Mouse (Mus musculus) olfactory bulb, adult 2 months (tissue): ENCODE data around the gene Ttll9. TPM values are rescaled to one million over a fixed set of nuclear protein-coding genes. Genes with fewer than 3 reads are reported as not detected.

Experiments
- H3K27ac ChIP-seq: fragments of 200-500 bp; 2 replicates; pipeline ENCODE4 v1.5.1; 2012; ENCODE audit warnings: low read depth, low read length; ENCODE audit not compliant: insufficient read depth
- H3K4me1 ChIP-seq: fragments of 200-500 bp; 2 replicates; pipeline ENCODE4 v1.6.1; 2012; ENCODE audit warnings: low read length; ENCODE audit not compliant: control insufficient read depth, insufficient read depth
- H3K4me3 ChIP-seq: fragments of 200-500 bp; 2 replicates; pipeline ENCODE4 v1.5.1; 2012; ENCODE audit warnings: mild to moderate bottlenecking, low read depth, low read length, moderate library complexity; ENCODE audit not compliant: insufficient read depth
- CTCF ChIP-seq: fragments of 200-500 bp; IDR thresholded peaks from 2 replicates; pipeline ENCODE4 v1.5.1; 2012; ENCODE audit warnings: low read depth, mild to moderate bottlenecking, low read length, moderate library complexity; ENCODE audit not compliant: insufficient read depth
- POLR2A ChIP-seq: fragments of 200-500 bp; IDR thresholded peaks from 2 replicates; pipeline ENCODE4 v1.6.1; 2012; ENCODE audit warnings: mild to moderate bottlenecking, low read depth, low read length, moderate library complexity; ENCODE audit not compliant: insufficient read depth
- WGBS: fragments of 180-500 bp; shearing (Covaris S2); methylation state at CpG from one replicate; pipeline ENCODE4 v1.1.7; 2018; 5-methylcytosine and 5-hydroxymethylcytosine counted together
- polyA plus RNA-seq: library from polyadenylated mRNA; stranded (reverse); fragments of >200 nt; gene quantifications from 2 replicates; pipeline ENCODE4 v1.2.4, GENCODE M21; 2012; ENCODE audit warnings: low replicate concordance; ENCODE audit not compliant: missing spikeins, insufficient read depth, insufficient read length

The Ttll9 gene
- polyA plus RNA-seq, 1 experiment: not detected

- Histone ChIP-seq H3K4me3 (no peak overlapping the region), H3K27ac (no peak overlapping the region), H3K4me1 (peaks cover 9% of the 10 kb centered on the region)
- TF ChIP-seq POLR2A (no peak), CTCF (peak; percentile 15; the same call in 1 of the 2 replicates)
- 20% methylated on average over 4 of the region's 4 CpGs for WGBS
Observed at GRCm38 (mm10) chr2:152939846-152940245, 22.4 kb upstream of the Ttll9 start.

GRCm38 (mm10) chr2:152941106-152941505 is 21.2 kb upstream of the Ttll9 start:
- TF ChIP-seq CTCF (no peak), POLR2A (no peak)
- WGBS: 70% methylated on average over 6 of the region's 6 CpGs
- no peak overlapping the region for H3K27ac ChIP-seq
- H3K4me3 ChIP-seq: no peak overlapping the region
- H3K4me1 ChIP-seq: peaks cover 9% of the 10 kb centered on the region

- H3K4me1 ChIP-seq: peaks cover 9% of the 10 kb centered on the region
- 52% methylated on average over 7 of the region's 7 CpGs for WGBS
- H3K27ac ChIP-seq: no peak overlapping the region
- TF ChIP-seq POLR2A (no peak), CTCF (no peak)
- no peak overlapping the region for H3K4me3 ChIP-seq
Observed at GRCm38 (mm10) chr2:152941776-152942175, 20.5 kb upstream of the Ttll9 start.

GRCm38 (mm10) chr2:152942898-152943515 is 19.3 kb upstream of the Ttll9 start:
- peak overlapping the region; percentile 32 for H3K4me3 ChIP-seq
- TF ChIP-seq CTCF (no peak), POLR2A (no peak)
- H3K4me1 ChIP-seq: peaks cover 9% of the 10 kb centered on the region
- H3K27ac ChIP-seq: no peak overlapping the region
- WGBS: 1% methylated on average over 65 of the region's 65 CpGs

GRCm38 (mm10) chr2:152943568-152943967 is 18.7 kb upstream of the Ttll9 start:
- H3K4me3 ChIP-seq: no peak overlapping the region
- peaks cover 9% of the 10 kb centered on the region for H3K4me1 ChIP-seq
- 9% methylated on average over 8 of the region's 8 CpGs for WGBS
- no peak overlapping the region for H3K27ac ChIP-seq
- TF ChIP-seq POLR2A (no peak), CTCF (no peak)

- TF ChIP-seq CTCF (no peak), POLR2A (no peak)
- WGBS: 61% methylated on average over 9 of the region's 9 CpGs
- no peak overlapping the region for H3K4me3 ChIP-seq
- H3K4me1 ChIP-seq: peaks cover 9% of the 10 kb centered on the region
- no peak overlapping the region for H3K27ac ChIP-seq
Observed at GRCm38 (mm10) chr2:152944013-152944412, 18.3 kb upstream of the Ttll9 start.

- TF ChIP-seq POLR2A (no peak), CTCF (no peak)
- H3K27ac ChIP-seq: no peak overlapping the region
- 45% methylated on average over 7 of the region's 7 CpGs for WGBS
- peaks cover 21% of the 10 kb centered on the region for H3K4me1 ChIP-seq
- no peak overlapping the region for H3K4me3 ChIP-seq
Observed at GRCm38 (mm10) chr2:152947098-152947497, 15.2 kb upstream of the Ttll9 start.

GRCm38 (mm10) chr2:152948438-152949020 is 13.8 kb upstream of the Ttll9 start:
- Histone ChIP-seq H3K4me1 (peaks cover 13% of the 10 kb centered on the region; the same call in 1 of the 2 replicates), H3K4me3 (no peak overlapping the region), H3K27ac (no peak overlapping the region)
- no peak for TF ChIP-seq POLR2A
- TF ChIP-seq CTCF: no peak
- 86% methylated on average over 5 of the region's 5 CpGs for WGBS

- H3K4me3 ChIP-seq: peak overlapping the region; percentile 48
- no peak overlapping the region for H3K27ac ChIP-seq
- 41% methylated on average over 11 of the region's 11 CpGs for WGBS
- peaks cover 13% of the 10 kb centered on the region; the same call in 1 of the 2 replicates for H3K4me1 ChIP-seq
- no peak for TF ChIP-seq POLR2A
- TF ChIP-seq CTCF: no peak
Observed at GRCm38 (mm10) chr2:152950358-152951064, 11.8 kb upstream of the Ttll9 start.
